Mouse (Mus musculus): ENCODE measurements around the gene Tmem39a.

- TF ChIP-seq CTCF (IDR thresholded peaks at IDR 0.05; ENCODE audit: insufficient read depth, low read depth, low read length): no peak
- TF ChIP-seq POLR2A (IDR thresholded peaks at IDR 0.05; ENCODE audit: insufficient read depth, low read depth, low read length): no peak
Measured at GRCm38 (mm10) chr16:38563516-38563915, 5.0 kb downstream of the Tmem39a start.

Data from olfactory bulb, adult 2 months (tissue).